Comparison of ENCODE assay signal across 24 mouse cellular contexts in genomic region chr2:147751831-147752230, GRCm38 (mm10).
DNase-seq lines count a peak whose midpoint lies in the region; ATAC-seq lines count a peak whose summit lies in the region.
"Had no signal": no experiment of that assay in that cellular context is flagged by ENCODE, and none has a peak within 500 bp of the region (broad histone marks: within the 10 kb centered on the region; RNA-seq: fewer than 3 reads in every experiment).

No protein-coding gene starts in this region.

- H3K27ac ChIP-seq in forebrain, embryonic 14.5 days (ENCODE audit: low read depth, low read length) = no peak overlapping the region
- no peak overlapping the region for H3K27ac ChIP-seq in forebrain, embryonic 12.5 days
- H3K27ac ChIP-seq: heart, adult 2 months; heart, embryonic 10.5 days; heart, embryonic 13.5 days; hindbrain, embryonic 15.5 days had no signal

- peak; percentile 43 for DNase-seq in forebrain, embryonic 14.5 days (ENCODE audit: low spot score)
- peak; percentile 44 for DNase-seq in brain, adult 2 months (ENCODE audit: low read depth, low spot score)
- DNase-seq in brain, embryonic 18.5 days (ENCODE audit: low read depth, low spot score) = peak; percentile 46
- peak; percentile 42 for DNase-seq in telencephalon, adult 2 months (ENCODE audit: low read depth, low spot score)
- no peak for DNase-seq in gastrocnemius, postnatal 14 days
- no peak for DNase-seq in layer of hippocampus, adult 11-12 months (ENCODE audit: low spot score)
- DNase-seq: adrenal gland, postnatal 10 days; adrenal gland, postnatal 36 days; B cell, adult 2 months; cerebellum, adult 18-20 months; cerebellum, adult 9-10 months; cerebellum, postnatal 14 days; gastrocnemius, postnatal 36 days; heart, adult 2 months; heart, postnatal 14 days; heart, postnatal 4 days had no signal

- H3K4me2 ChIP-seq in forebrain, embryonic 14.5 days (ENCODE audit: low read length) = no peak overlapping the region
- H3K4me2 ChIP-seq in forebrain, embryonic 12.5 days = no peak overlapping the region
- H3K4me2 ChIP-seq: heart, embryonic 13.5 days; hindbrain, embryonic 15.5 days had no signal

- intact Hi-C loops in gastrocnemius, postnatal 14 days (cut with DNase I; ENCODE audit: low total_unique reads) = no loop called here

- H3K27me3 ChIP-seq in forebrain, embryonic 14.5 days (replicated peaks; ENCODE audit: control insufficient read depth, insufficient read depth, low read length) = no peaks in the 10 kb centered on the region
- no peaks in the 10 kb centered on the region for H3K27me3 ChIP-seq in forebrain, embryonic 12.5 days
- H3K27me3 ChIP-seq: CH12.LX; heart, embryonic 13.5 days; hindbrain, embryonic 15.5 days; Patski had no signal

- H3K4me3 ChIP-seq in forebrain, embryonic 14.5 days (ENCODE audit: low read depth, low read length) = no peak overlapping the region
- H3K4me3 ChIP-seq in forebrain, embryonic 12.5 days (replicated peaks) = no peak overlapping the region
- H3K4me3 ChIP-seq: heart, adult 2 months; heart, embryonic 10.5 days; heart, embryonic 13.5 days; hindbrain, embryonic 15.5 days had no signal

- WGBS in forebrain, embryonic 14.5 days = 87% methylated on average over 3 of the region's 3 CpGs
- 91% methylated on average over 3 of the region's 3 CpGs for WGBS in forebrain, embryonic 12.5 days

- no peaks in the 10 kb centered on the region for H3K9me3 ChIP-seq in forebrain, embryonic 14.5 days (replicated peaks; ENCODE audit: control insufficient read depth, low read length)
- H3K9me3 ChIP-seq in forebrain, embryonic 12.5 days = no peaks in the 10 kb centered on the region
- H3K9me3 ChIP-seq: heart, embryonic 10.5 days; heart, embryonic 13.5 days; hindbrain, embryonic 15.5 days had no signal

- no peak for ATAC-seq in forebrain, embryonic 14.5 days
- ATAC-seq in forebrain, embryonic 12.5 days (ENCODE audit: low FRiP score) = no peak
- ATAC-seq: intestine, postnatal 0 days; Patski had no signal

- no peaks in the 10 kb centered on the region for H3K36me3 ChIP-seq in forebrain, embryonic 14.5 days (ENCODE audit: control insufficient read depth, insufficient read depth, low read length)
- no peaks in the 10 kb centered on the region for H3K36me3 ChIP-seq in forebrain, embryonic 12.5 days (replicated peaks)
- H3K36me3 ChIP-seq: G1E; heart, embryonic 10.5 days; heart, embryonic 13.5 days; hindbrain, embryonic 15.5 days had no signal

- H3K9ac ChIP-seq in forebrain, embryonic 14.5 days (ENCODE audit: low read length) = no peak overlapping the region
- H3K9ac ChIP-seq in forebrain, embryonic 12.5 days = no peak overlapping the region
- H3K9ac ChIP-seq: heart, embryonic 13.5 days; hindbrain, embryonic 15.5 days had no signal

- no peaks in the 10 kb centered on the region for H3K4me1 ChIP-seq in forebrain, embryonic 14.5 days (ENCODE audit: control insufficient read depth, insufficient read depth, low read length)
- H3K4me1 ChIP-seq in forebrain, embryonic 12.5 days = no peaks in the 10 kb centered on the region
- H3K4me1 ChIP-seq: heart, embryonic 10.5 days; heart, embryonic 13.5 days; hindbrain, embryonic 15.5 days had no signal

Comparison
In these comparisons a context has a peak if more than half of its experiments do, and no peak if none do; other contexts are left out.
1. DNase-seq: peak in forebrain, embryonic 14.5 days (single experiment), brain, adult 2 months (single experiment), brain, embryonic 18.5 days (single experiment) and telencephalon, adult 2 months (single experiment); none in gastrocnemius, postnatal 14 days (single experiment) and layer of hippocampus, adult 11-12 months (single experiment).